Mouse (Mus musculus) spleen, adult 2 months (tissue): Measurements from ENCODE around the gene Aco1.

Source experiments
- CTCF ChIP-seq: fragments of 200-500 bp; IDR thresholded peaks from 2 replicates; pipeline ENCODE4 v1.5.1; 2011; ENCODE audit warnings: mild to moderate bottlenecking, inconsistent platforms; ENCODE audit not compliant: insufficient read depth, insufficient read length, insufficient replicate concordance; ENCODE audit errors: extremely low read depth
- POLR2A ChIP-seq: fragments of 200-500 bp; IDR thresholded peaks from 2 replicates; pipeline ENCODE4 v1.6.1; 2011; ENCODE audit warnings: low read depth, low read length, inconsistent platforms

DNA sequence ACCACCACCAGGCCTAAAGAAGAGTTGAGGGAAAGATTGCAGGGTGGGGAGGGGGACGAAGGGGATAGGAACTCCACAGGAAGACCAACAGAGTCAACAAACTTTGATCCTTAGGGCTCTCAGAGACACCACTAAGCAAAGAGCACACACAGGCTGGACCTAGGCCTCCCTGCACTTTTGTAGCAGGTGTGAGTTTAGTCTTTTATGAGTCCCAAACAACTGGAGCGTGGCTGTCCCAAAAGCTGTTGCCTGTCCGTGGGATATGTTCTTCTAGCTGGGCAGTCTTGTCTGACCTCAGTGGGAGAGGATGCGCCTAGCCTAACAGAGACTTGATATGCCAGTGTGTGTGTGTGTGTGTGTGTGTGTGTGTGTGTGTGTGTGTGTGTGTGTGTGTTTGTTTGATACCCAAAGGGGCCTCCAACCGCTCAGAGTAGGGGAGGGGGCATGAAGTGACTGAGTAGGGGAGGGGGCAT, 97.4 kb downstream of the Aco1 start:
- no peak for TF ChIP-seq POLR2A
- no peak for TF ChIP-seq CTCF
